ENCODE assay signal across 8 mouse cellular contexts in the genomic region with DNA sequence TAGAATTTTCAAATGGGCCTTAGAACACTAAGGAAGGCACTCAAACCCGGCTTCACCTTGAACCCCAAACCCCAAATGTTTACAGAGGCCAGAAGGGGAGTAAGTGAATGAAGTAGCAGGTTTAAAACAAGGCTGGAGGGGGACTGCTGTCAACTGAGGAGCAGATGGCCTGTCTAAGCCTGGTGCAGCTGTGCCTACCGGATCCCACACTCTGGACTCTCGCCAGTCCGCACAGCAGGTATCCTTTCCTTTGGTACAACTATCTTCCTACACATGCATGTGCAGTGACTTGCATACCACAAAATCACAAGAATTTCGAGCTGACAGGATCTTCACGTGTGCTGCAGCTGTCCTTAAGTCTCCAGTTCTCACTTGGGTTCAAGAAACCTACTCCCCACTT. TPM values are rescaled to one million over a fixed set of nuclear protein-coding genes. Genes with fewer than 3 reads are reported as not detected.
A peak's percentile ranks its signal among the peaks of the same experiment; 100 is the strongest.
DNase-seq lines count a peak whose midpoint lies in the region; ATAC-seq and TF ChIP-seq lines count a peak whose summit lies in the region.

No protein-coding gene starts in this region.

- intact Hi-C loops in heart, postnatal 36 days (cut with DNase I) = no loop called here

- H3K27ac ChIP-seq in heart, embryonic 13.5 days (replicated peaks) = no peak overlapping the region
- 0 out of 2 replicates have a peak overlapping the region, but pooled peaks have one; percentile 26 for H3K27ac ChIP-seq in hindbrain, postnatal 0 days
- no peak overlapping the region for H3K27ac ChIP-seq in midbrain, embryonic 14.5 days (replicated peaks; ENCODE audit: low read depth, low read length)

- WGBS in heart, embryonic 13.5 days = 73% methylated on average over 6 of the region's 6 CpGs
- WGBS in hindbrain, postnatal 0 days = 40% methylated on average over 6 of the region's 6 CpGs
- WGBS in midbrain, embryonic 14.5 days = 59% methylated on average over 6 of the region's 6 CpGs

- H3K27me3 ChIP-seq in heart, embryonic 13.5 days (replicated peaks) = peaks cover 6% of the 10 kb centered on the region
- H3K27me3 ChIP-seq in hindbrain, postnatal 0 days (ENCODE audit: insufficient read depth, low read length) = no peaks in the 10 kb centered on the region
- H3K27me3 ChIP-seq in midbrain, embryonic 14.5 days (ENCODE audit: control insufficient read depth, insufficient read depth, low read length) = peaks cover 3% of the 10 kb centered on the region

- ATAC-seq in heart, embryonic 13.5 days (ENCODE audit: extremely low read depth, insufficient number of reproducible peaks, low FRiP score, low TSS enrichment) = no peak
- no peak for ATAC-seq in hindbrain, postnatal 0 days
- no peak for ATAC-seq in midbrain, embryonic 14.5 days (ENCODE audit: low FRiP score, low TSS enrichment)

- TF ChIP-seq CTCF in hindbrain, postnatal 0 days (IDR thresholded peaks at IDR 0.05; ENCODE audit: low read depth) = no peak

- H3K4me3 ChIP-seq in heart, embryonic 13.5 days = peak overlapping the region; percentile 65; the same call in 1 of the 2 replicates
- H3K4me3 ChIP-seq in hindbrain, postnatal 0 days (ENCODE audit: low read length) = 0 out of 2 replicates have a peak overlapping the region, but pooled peaks have one; percentile 2
- H3K4me3 ChIP-seq in midbrain, embryonic 14.5 days (replicated peaks; ENCODE audit: low read depth, low read length) = no peak overlapping the region; the same call in 1 of the 2 replicates

- DNase-seq in heart, postnatal 36 days = no peak
- peak; percentile 74 for DNase-seq in brain, adult 2 months (ENCODE audit: low read depth, low spot score)
- DNase-seq in hindbrain, postnatal 0 days (ENCODE audit: low spot score) = peak; percentile 67
- DNase-seq in midbrain, embryonic 14.5 days = peak; percentile 32
- no peak for DNase-seq in thymus, postnatal 36 days
- DNase-seq in natural killer cell, adult 2 months (ENCODE audit: low spot score in 2 of 2) = no peak
- no peak for DNase-seq in embryo, embryonic 10 days (ENCODE audit: low spot score)

- H3K4me2 ChIP-seq in heart, embryonic 13.5 days = peak overlapping the region; percentile 94
- peak overlapping the region; percentile 98 for H3K4me2 ChIP-seq in hindbrain, postnatal 0 days (ENCODE audit: low read depth, low read length)
- peak overlapping the region; percentile 77 for H3K4me2 ChIP-seq in midbrain, embryonic 14.5 days (ENCODE audit: low read length)

- H3K9ac ChIP-seq in heart, embryonic 13.5 days = peak overlapping the region; percentile 95
- peak overlapping the region; percentile 0 for H3K9ac ChIP-seq in hindbrain, postnatal 0 days (replicated peaks; ENCODE audit: low read length)
- peak overlapping the region; percentile 55; the same call in 1 of the 2 replicates for H3K9ac ChIP-seq in midbrain, embryonic 14.5 days (replicated peaks; ENCODE audit: low read length)

- peaks cover 43% of the 10 kb centered on the region for H3K4me1 ChIP-seq in heart, embryonic 13.5 days
- H3K4me1 ChIP-seq in hindbrain, postnatal 0 days (ENCODE audit: insufficient read depth, low read length) = peaks cover 18% of the 10 kb centered on the region
- peaks cover 26% of the 10 kb centered on the region for H3K4me1 ChIP-seq in midbrain, embryonic 14.5 days (ENCODE audit: control insufficient read depth, insufficient read depth, low read length)

- H3K9me3 ChIP-seq in heart, embryonic 13.5 days = no peaks in the 10 kb centered on the region
- H3K9me3 ChIP-seq in hindbrain, postnatal 0 days (ENCODE audit: low read length) = no peaks in the 10 kb centered on the region
- no peaks in the 10 kb centered on the region for H3K9me3 ChIP-seq in midbrain, embryonic 14.5 days (ENCODE audit: control insufficient read depth, low read length)

- peaks cover 41% of the 10 kb centered on the region for H3K36me3 ChIP-seq in heart, embryonic 13.5 days
- no peaks in the 10 kb centered on the region; the same call in 1 of the 2 replicates for H3K36me3 ChIP-seq in hindbrain, postnatal 0 days (ENCODE audit: insufficient read depth, low read length)
- peaks cover 33% of the 10 kb centered on the region for H3K36me3 ChIP-seq in midbrain, embryonic 14.5 days (ENCODE audit: control insufficient read depth, insufficient read depth, low read length)

RNA-seq across cellular contexts. Expression of a gene that starts 1.6 kb away (rescaled TPM):
- 13.7 and 15.3 TPM in 2 replicates for polyA plus RNA-seq in heart, embryonic 13.5 days (2015; fragmentation: Nextera tagmentation; extraction: Ambion mirVana)
- total RNA-seq in heart, postnatal 36 days (2021) = 1 to 10 TPM; 2.8 to 3.1 TPM
- 13.3 and 22.0 TPM in 2 replicates for total RNA-seq in hindbrain, postnatal 0 days (2014; rRNA removed)
- 11.0 and 12.0 TPM in 2 replicates for polyA plus RNA-seq in hindbrain, postnatal 0 days (2015; fragmentation: Nextera tagmentation; extraction: Ambion mirVana)
- polyA plus RNA-seq in midbrain, embryonic 14.5 days (2014; fragmentation: Nextera tagmentation; extraction: Ambion mirVana) = 14.9 and 18.6 TPM in 2 replicates

RNA-seq across cellular contexts. Expression of a gene that starts 1.8 kb away (rescaled TPM):
- polyA plus RNA-seq in heart, embryonic 13.5 days (2015; fragmentation: Nextera tagmentation; extraction: Ambion mirVana) = 173 and 201 TPM in 2 replicates
- total RNA-seq in heart, postnatal 36 days (2021) = 10 to 100 TPM; 54.3 to 60.1 TPM
- 150 and 157 TPM in 2 replicates for total RNA-seq in hindbrain, postnatal 0 days (2014; rRNA removed)
- 171 and 173 TPM in 2 replicates for polyA plus RNA-seq in hindbrain, postnatal 0 days (2015; fragmentation: Nextera tagmentation; extraction: Ambion mirVana)
- polyA plus RNA-seq in midbrain, embryonic 14.5 days (2014; fragmentation: Nextera tagmentation; extraction: Ambion mirVana) = 189 and 220 TPM in 2 replicates

RNA-seq across cellular contexts. Expression of a gene that starts 4.0 kb away (rescaled TPM):
- 0.48 and 0.85 TPM in 2 replicates for polyA plus RNA-seq in heart, embryonic 13.5 days (2015; fragmentation: Nextera tagmentation; extraction: Ambion mirVana)
- total RNA-seq in heart, postnatal 36 days (2021) = under 1 TPM in 1 of 2 experiments, not detected in 1; 0.28 TPM
- total RNA-seq in hindbrain, postnatal 0 days (2014; rRNA removed) = 5.5 and 7.8 TPM in 2 replicates
- polyA plus RNA-seq in hindbrain, postnatal 0 days (2015; fragmentation: Nextera tagmentation; extraction: Ambion mirVana) = 6.1 and 6.6 TPM in 2 replicates
- polyA plus RNA-seq in midbrain, embryonic 14.5 days (2014; fragmentation: Nextera tagmentation; extraction: Ambion mirVana) = 4.1 and 4.3 TPM in 2 replicates

RNA-seq across cellular contexts. Expression of a gene that starts 18.3 kb away (rescaled TPM):
- polyA plus RNA-seq in heart, embryonic 13.5 days (2015; fragmentation: Nextera tagmentation; extraction: Ambion mirVana) = 6.2 and 8.3 TPM in 2 replicates
- total RNA-seq in heart, postnatal 36 days (2021) = under 1 TPM; 0.27 to 0.89 TPM
- total RNA-seq in hindbrain, postnatal 0 days (2014; rRNA removed) = 127 and 141 TPM in 2 replicates
- 234 and 241 TPM in 2 replicates for polyA plus RNA-seq in hindbrain, postnatal 0 days (2015; fragmentation: Nextera tagmentation; extraction: Ambion mirVana)
- 222 and 270 TPM in 2 replicates for polyA plus RNA-seq in midbrain, embryonic 14.5 days (2014; fragmentation: Nextera tagmentation; extraction: Ambion mirVana)

RNA-seq across cellular contexts. Expression of a gene that starts 47.2 kb away (rescaled TPM):
- polyA plus RNA-seq in heart, embryonic 13.5 days (2015; fragmentation: Nextera tagmentation; extraction: Ambion mirVana) = 18.0 and 18.8 TPM in 2 replicates
- 10 to 100 TPM; 21.8 to 22.8 TPM for total RNA-seq in heart, postnatal 36 days (2021)
- 252 and 255 TPM in 2 replicates for total RNA-seq in hindbrain, postnatal 0 days (2014; rRNA removed)
- 46.6 and 49.7 TPM in 2 replicates for polyA plus RNA-seq in hindbrain, postnatal 0 days (2015; fragmentation: Nextera tagmentation; extraction: Ambion mirVana)
- polyA plus RNA-seq in midbrain, embryonic 14.5 days (2014; fragmentation: Nextera tagmentation; extraction: Ambion mirVana) = 77.5 and 80.8 TPM in 2 replicates

Comparison
In these comparisons a context has a peak if more than half of its experiments do, and no peak if none do; other contexts are left out.
1. H3K9ac ChIP-seq: peak in every context shown above with its lines; median percentile 95 in heart, embryonic 13.5 days; 55 in midbrain, embryonic 14.5 days; 0 in hindbrain, postnatal 0 days.
2. DNase-seq: peak in brain, adult 2 months (single experiment), hindbrain, postnatal 0 days (single experiment) and midbrain, embryonic 14.5 days (single experiment); none in heart, postnatal 36 days (0 of 2), thymus, postnatal 36 days (0 of 2), natural killer cell, adult 2 months (0 of 2) and embryo, embryonic 10 days (single experiment).
3. Peak in every context shown above with its lines, with median percentiles within 50 percentile points of each other: H3K4me2 ChIP-seq.